Mouse (Mus musculus): ENCODE results near the gene Ankrd44.

The Ankrd44 gene

DNA sequence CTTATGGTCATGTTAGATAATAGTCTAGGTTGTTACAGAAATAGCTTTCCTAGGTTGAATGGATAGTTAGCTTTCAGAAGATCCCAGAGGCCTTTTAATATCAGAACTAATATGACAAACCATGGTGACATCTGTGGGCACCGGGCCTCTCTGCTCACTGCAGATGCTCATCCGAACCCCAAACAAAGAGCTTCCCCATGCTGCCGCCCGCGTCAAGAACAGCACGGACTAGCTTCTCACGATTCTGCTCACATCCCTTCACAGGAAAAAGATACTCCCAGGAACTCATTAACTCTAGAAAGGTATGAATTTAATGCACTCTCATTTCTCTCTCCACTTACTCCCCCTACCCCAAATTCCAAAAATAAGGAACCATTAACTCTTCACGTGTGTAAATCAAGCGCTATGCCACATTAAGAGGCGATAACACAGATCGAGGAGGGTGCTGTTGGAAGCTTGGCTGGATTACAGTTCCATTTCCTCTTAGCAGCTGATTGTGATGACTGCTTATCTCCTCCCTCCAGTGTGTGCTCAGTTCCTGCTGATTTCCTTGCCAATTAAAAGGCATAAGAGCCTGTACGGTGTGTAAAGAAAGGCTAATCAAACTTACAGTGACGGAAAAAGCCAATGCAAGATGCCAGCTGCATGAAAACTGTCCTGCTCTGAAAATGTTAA lies 235.8 kb downstream of the Ankrd44 start:
- DNase-seq, result no peak

DNA sequence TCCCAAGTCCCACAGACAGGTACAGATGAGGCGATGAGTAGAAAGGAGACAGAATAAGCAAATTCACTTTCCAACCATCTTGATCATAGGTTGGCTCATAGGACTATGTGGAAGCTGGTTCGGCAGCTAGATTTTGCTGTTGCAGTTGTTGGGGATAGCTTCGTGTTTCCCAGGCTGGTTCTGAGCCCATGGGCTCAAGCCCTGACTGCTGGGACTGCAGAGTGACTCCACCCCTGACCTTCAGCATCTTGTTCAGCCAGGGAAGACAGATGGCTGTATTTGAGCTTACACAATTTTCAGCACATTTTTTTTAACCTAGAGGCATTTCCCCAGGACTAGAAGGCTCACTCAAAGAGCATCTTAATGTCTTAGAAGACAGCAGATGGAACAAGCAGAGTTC lies 237.7 kb downstream of the Ankrd44 start:
- DNase-seq, result no peak

DNA sequence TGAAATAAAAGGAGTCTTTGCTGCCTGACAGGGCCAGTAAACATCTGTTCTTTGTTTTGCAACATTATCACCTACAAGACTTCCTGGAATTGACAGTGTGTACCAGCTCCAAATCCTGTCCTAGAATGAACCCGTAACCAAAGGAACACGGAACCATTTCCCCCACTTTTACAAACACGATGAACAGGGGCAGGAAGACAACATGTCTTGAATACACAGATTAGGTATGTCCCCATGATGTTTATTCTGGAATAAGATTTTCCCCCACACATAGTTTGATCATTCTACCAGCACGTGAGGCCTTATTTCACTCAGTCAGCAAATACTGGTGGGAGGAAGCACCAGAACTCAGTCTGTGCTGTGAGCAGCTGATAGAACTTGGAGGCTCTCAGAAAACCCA lies 241.9 kb downstream of the Ankrd44 start:
- no peak for DNase-seq

DNA sequence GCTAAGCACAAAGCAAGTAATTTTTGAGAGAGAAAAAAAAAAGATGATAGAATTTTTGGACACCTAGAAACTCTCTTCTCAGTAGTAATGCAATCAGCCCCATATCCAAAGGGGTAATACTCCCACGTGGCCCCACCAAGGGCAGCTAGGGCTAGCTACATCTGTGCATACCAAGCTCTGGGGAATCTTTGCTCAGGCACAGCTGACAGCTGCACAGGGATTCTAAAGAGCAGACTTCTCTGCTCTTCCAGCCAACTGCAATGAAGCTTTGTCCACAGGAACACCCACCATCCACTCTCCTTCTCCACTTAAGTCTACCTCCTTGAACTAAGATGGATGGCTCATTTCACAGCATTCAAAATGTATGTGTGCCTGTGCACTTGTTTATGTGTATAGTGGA lies 246.6 kb downstream of the Ankrd44 start:
- DNase-seq, result no peak

DNA sequence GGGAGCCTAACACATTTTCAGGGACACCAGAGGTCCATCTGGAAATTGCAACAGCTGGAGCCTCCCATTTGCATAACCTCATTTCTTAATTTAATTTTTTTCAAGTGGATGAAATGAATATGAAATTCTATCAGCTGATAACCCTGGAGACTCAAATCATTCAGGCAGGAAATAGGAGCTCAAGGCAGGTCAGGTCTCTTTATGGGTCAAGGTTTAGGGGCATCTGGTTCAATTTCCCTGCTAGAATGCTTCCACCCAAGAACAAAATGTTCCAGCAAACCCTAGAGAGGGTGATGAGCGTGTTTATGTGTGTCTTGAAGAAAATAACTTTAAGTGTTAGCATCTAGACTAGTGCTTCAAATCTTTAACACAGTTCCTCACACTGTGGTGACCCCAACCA lies 248.2 kb downstream of the Ankrd44 start:
- no peak for DNase-seq

DNA sequence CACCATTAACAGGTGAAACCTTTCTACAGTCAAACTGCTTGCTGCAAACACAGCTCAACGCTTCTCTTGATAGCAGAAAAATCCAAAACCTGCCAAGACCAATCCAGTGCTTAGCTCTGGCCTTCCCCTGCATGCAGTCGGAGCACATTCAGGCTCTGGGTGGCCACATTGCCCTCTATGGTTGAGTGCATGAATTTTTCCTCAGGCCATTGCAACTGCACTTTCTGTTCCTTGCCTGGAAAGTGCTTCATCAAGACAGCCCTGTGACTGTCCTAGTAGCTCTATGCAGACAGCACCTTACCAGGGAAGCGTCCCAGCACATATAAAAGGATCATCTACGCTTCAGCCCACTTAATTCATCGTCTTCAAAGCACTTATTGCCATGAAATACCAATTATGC lies 250.7 kb downstream of the Ankrd44 start:
- DNase-seq, result no peak

DNA sequence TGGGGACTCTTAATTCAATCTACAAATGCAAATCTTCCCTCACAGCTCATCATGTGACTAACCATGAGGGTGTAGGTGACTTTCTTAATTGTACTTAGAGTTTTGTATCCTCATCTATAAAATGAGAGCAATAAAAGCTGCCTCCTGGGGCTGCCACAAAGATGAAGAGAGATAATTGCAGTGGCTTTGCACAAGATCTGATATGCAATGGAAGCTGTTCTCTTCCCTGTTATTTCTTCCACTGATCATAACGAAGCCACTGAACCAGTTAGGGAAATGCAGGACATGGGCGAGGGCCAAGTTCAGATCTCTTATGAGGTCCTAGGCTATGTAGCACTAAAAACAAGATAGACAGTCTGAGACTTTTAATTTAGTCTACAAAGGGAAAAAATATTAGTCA lies 258.2 kb downstream of the Ankrd44 start:
- no peak for DNase-seq

DNA sequence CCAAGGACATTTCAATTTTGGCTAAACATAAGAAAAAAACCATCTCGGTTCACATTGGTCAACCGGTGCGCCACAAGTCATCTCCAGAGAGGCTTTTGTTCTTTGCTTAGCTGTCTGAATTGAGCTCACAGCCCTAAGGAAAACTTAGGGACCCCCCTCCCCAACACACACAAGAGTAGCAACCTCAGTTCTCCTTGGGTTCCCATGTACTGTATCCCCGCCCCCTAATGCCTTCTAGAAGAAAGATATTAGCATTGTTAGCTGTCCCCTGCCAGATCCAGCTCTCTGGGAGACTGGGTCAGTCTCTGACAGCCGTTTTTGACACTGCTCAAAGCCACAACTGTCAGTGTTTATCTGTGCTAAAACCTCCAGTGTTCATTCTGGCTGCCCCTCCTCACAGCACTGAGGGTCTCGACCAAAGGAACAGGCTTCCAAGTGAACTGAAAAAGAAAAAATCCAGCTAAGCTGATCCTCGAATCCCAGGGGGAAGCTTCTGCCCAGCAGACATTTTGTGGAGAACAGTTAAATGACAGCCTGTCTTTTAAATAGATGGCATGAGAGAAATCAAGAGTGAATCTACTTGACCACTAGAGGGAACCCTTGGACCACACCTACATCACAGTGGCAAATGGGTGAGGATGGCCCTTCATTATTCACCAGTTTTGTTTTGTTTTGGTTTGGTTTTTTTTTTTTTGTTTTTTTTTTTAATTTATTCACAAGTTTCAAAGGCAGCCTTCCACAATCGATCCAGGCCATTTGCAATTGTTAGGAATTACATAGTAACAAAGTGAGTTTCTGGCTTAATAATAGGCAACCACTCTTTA lies 260.4 kb downstream of the Ankrd44 start:
- no peak for DNase-seq

DNA sequence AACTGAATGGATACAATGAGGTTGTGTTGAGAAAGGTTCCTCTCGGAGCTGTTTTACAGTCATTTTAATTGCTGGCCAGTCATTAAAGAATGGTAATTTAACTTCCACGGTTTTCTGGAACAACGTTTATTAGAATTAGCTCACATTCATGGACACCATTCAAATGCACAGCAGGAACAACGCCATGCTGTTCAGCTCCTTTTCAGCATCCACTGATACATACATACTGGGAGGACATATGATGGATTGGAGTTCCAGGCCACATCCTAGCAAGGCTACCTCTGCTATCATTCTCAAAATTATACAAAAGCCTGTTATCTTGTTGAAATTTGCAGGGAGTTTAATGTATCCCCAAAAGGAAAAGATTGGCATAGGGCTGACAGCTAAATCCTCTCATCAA lies 261.1 kb downstream of the Ankrd44 start:
- DNase-seq, result no peak

DNA sequence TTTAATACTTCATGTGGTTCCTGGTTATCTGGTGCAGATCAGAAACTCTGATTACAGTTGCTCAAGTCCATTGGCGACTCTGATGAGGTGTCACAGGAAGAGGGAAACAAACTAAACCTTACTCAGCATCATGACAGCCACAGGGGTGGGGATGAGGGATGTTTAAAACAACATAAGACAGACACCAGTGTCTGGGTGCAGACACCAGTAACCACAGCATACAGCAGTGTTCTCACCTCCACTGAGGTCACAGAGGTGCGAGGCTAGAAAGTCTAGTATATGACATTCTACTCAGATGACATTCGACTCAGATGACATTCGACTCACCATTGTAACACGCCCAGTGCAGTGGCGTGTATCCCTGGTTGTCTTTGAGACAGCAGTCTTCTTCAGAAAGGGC lies 265.5 kb downstream of the Ankrd44 start:
- no peak for DNase-seq

DNA sequence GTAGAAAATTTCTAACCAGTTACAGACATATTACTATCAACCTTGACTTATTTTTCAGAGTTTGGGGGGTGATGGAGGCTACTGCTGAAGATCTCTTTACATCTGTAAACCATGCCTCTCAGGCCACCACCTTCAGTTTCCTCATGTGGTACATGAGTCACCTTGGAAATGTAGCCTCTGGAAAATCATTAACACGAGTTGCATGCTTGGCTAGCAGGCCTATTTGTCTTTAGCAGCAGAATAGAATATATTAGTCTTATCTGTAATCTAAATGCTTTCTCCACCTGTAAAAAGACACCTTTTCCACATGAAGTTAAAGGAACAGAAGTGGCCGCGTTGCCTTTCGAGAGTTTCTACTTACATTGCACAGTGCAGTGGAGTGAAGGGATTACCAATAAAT lies 267.6 kb downstream of the Ankrd44 start:
- DNase-seq, result no peak

DNA sequence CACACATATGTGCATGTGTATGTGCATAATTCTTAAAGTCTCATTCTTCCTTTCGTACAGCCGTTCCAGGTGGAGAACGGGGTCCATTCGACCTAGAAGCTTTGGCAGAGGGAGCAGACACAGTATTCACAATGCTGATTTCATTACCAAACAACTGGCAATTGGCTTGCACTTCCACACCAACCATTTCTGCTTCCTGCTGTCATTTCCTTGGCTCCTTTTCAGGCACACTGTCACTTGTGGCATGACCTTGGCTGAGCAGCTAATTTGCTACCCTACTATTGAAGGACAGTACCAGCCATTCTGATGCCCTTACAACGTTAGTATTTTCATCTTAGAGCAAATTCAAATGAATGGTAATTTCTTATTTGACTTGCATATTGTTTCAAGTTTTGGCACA lies 277.9 kb downstream of the Ankrd44 start:
- no peak for DNase-seq

DNA sequence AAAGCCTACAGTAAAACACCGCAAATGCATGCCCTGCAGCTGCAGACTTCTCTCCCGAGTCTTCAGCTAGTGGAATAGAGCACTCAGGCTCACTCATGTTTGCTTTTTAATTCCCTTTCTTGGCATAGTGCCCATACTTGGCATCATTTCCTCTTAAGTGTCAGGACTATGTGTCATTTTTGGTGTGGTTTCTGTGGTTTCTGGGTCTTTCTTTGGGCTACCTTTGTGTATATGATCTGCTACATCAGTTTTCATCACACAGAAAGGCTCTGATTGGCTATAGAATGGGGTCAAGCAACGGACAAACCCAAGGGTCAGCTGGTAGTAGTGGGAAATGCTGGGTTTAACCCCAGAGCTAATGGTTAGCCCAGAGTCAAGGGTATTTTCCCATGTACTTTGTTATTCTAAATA lies 278.8 kb downstream of the Ankrd44 start:
- DNase-seq, result no peak

DNA sequence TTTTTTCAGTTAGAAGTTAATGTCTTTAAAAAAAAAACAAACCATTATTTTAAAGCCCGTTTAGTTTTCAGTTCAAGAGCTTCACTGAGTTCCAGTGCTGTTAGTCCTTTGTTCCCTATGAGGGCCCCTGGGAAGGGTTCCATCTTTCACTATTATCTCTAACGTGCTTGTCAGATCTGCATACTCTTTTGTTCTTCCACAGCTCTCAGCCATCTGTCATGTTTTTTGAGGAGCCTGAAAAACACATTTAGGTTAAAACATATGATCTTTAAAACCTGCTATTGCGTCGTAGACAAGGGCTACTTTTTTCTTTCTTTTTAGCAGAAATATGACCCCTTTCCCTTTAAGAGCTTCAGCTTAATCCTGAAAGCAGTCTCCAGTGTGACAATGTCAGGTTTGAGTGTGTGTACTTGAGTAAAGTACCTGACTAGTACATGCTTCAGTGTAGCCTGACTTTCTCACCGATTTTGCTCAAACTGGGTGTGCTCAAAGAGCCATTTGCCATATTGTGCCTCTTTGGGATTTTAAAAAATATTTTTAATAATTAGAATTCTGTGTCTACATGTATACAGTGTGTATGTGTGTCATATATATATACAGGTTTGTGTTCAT lies 285.9 kb downstream of the Ankrd44 start:
- no peak for DNase-seq

DNA sequence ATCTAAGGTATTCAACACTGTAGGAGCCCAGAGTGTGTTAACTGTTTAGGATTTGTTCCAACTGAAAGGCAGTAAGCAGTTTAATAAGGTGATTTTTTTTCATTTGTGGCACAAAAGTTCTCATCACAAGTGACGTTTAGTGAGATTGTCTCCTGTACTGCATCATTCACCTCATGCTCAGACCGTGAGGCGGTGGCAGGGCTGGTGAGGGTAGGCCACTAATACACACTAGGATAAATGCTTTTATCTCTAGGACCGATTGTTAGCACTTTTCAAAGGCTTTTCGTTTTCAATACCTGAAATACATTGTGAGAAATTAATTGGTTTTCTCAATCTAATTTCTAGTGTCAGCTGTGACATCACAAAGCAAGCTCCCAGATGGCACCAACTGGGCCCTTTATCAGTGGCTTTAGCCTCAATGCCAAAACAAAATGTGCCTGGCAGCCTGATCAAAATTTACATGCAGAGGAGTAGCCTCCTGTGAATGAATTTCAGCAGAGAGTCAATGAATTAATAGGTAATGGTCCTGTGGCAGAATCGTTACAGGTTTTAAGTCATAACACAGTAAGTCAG lies 286.6 kb downstream of the Ankrd44 start:
- DNase-seq, result no peak

DNA sequence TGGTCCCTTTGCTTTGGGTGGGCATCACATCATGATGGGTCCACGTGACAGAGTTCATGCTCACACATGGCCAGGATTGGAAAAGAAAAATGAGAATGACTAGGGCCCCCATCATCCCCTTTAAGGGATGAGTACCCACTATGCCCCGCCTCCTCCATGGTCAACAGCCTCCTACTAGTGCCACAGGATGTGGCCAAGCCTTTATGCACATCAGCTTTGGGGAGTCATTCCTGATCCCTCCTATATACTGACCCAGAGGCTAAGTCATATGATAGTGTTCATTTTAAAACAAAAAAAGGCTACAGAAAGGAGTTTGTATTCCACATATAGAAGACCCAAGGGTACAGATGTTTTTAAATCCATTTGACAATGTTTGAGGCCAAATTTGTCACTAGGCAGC lies 287.1 kb downstream of the Ankrd44 start:
- no peak for DNase-seq

DNA sequence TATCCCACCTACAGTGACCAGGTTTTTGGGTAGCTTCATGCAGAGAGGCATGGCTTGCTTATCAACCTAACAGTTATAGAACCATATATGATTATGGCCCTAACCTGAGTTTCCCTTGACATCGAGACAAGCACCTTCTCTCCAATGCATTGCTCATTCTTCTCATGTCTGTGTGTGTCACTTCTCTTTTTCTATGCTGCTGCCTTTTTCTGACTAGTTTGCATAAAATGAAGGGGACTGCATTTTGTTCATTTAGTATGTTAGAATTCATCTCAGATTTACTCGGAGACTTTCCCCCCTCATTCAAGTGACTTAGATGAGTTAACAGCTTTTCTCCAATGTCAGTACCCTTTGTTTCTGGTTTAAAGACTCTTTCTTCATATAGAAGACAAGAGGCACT lies 288.8 kb downstream of the Ankrd44 start:
- DNase-seq, result no peak

DNA sequence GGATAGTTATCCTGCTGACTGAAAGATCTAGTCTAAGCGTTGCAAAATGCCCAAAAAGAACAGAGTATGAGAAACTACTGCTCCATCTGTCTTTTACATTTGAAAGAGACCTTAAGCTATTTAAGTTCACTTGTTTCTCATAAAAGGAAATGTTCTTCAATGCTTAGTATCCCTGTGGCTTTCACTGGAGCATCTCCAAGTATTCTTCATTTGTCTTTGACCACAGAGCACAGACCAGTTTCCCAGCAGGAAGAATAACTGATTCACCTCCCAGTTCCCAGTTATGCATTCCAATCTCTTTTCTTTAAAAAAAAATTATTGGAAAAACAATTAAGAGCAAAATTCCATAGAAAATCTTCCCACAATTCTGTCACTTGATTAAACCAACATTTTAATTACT lies 297.1 kb downstream of the Ankrd44 start:
- no peak for DNase-seq

DNA sequence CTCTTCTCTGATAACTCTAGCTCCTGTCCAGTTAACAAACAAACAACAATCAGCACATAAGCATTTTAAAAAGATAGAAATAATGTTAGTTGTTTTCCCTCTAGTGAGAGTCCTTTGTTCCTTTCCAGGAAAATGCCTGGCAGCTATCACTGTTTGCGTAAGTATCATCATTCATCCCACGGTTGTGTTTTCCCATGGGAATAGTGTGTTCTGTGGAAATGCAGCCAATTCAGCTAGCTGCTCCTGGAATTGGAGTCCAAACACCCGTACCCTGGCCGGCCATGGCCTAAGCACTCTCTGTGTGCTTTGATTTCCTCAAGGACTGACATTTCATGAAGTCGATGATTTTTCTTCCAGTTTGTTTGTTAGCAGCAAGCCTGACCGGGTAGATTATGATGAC lies 311.2 kb downstream of the Ankrd44 start:
- no peak for DNase-seq

DNA sequence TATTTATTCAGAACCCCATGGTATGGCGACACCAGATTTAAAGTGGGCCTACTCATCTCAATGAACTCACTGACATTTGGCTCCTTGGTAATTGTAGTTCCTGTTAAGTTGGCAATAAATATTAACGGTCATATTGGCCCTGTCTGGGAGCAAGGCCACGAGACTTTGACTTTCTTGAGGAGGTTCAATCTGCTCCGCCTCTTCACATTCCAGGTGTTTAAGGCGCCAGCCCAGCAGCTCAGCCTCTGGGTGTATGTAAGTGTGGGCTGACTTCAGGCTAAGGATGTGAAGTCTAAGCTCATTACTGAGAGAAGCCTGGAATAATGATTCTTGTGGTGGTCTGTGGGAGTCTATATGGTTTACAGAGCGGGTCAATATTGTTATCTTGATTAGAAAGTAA lies 313.8 kb downstream of the Ankrd44 start:
- DNase-seq, result no peak

DNA sequence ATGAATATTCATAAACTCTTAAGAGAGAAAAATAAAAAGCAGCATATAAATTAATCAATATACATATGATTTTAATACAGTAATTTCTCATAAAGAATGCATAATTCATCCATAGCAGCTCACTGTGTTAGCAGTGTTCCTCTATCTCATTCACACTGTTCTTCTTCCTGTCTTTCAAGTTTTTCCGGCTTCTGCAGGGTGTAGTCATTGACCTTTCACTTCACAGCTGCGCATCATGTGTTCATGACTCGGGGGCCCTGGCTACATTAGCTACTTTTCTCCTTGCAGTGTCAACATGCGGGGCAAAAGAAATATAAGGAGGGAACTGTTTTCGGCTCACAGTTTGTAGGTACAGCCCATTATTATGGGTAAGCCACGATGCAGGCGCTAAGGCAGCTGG lies 314.3 kb downstream of the Ankrd44 start:
- no peak for DNase-seq

DNA sequence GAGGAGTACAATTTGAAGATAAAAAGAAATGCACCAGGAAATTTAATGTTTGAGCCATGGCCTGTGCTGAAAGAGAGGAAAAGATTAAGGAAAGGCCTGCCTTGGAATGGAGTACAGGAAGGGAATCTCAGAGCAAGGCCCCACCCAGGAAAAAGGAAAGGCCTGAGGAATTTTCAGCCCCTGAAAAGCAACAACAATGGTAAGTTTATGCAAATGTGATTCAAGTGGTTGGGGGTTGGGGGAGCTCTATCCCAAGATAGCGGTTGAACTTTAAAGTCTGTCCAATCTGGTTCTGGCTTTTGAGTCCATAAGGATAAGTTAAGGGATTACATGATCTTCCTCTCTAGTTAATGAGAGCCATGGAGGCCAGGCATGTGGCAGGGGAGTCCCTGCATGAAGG lies 319.3 kb downstream of the Ankrd44 start:
- DNase-seq, result no peak

DNA sequence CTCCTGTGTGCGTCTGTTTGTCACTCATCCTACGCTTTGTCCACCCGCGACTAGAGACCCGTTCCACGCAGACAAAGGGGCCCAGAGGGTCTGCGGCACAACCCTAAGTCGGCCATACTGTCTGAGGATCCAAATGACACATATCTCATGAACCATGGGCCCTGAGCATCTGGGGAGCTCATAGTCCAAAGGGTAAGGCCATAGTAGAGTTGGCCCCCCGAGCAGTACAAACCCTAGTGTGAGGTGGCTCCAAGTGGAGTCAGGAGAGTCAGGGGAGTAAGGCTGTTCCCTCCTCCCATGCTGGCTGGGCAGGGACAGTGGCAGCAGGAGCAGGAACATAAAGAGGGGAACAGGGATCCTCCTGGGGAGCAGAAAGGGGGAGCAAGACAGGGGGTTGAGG lies 324.5 kb downstream of the Ankrd44 start:
- no peak for DNase-seq

DNA sequence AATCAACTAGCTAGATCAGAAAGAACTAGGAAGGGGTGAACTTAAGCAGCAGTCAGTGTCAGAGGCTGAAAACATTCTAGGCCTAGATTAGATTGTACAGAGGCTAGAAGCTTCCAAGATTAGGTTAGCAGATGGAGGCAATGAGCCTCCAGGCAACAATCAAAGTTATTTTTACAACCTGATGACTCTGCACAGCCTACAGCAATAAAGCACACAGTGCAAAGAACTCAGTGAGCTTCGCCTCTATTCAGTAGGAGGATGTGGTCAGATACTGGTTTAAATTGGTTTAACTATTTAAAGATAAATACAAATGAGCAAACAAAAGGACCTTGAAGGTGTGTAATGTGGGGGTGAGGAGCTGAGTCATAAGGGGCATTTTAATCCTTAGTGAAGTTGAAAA lies 325.9 kb downstream of the Ankrd44 start:
- DNase-seq, result no peak

Measured in liver (tissue).